Mouse (Mus musculus) CH12.LX (cell line): ENCODE data around the gene Gpr183. TPM values are rescaled to one million over a fixed set of nuclear protein-coding genes. Genes with fewer than 3 reads are reported as not detected.

ENCODE experiments used
- DNase-seq: peaks from one replicate; pipeline ENCODE4 v3.0.0-alpha.2; 2013; ENCODE audit errors: extremely low read depth
- H3K27ac ChIP-seq: 2 replicates; pipeline ENCODE4 v1.5.1; 2012; ENCODE audit warnings: low read depth, mild to moderate bottlenecking, control low read depth, moderate library complexity; ENCODE audit not compliant: insufficient read depth
- H3K27me3 ChIP-seq: replicated peaks from 2 replicates; pipeline ENCODE3; 2012; ENCODE audit warnings: inconsistent platforms
- H3K36me3 ChIP-seq, 2 experiments: replicated peaks in 1 of 2; 2 replicates each; pipeline versions ENCODE3 to v1.6.1; 2012; ENCODE audit warnings: inconsistent platforms in 1 of 2, low read length in 1 of 2, mild to moderate bottlenecking in 1 of 2, mixed read lengths in 1 of 2, moderate library complexity in 1 of 2; ENCODE audit not compliant: control insufficient read depth in 1 of 2, insufficient read depth in 1 of 2
- H3K4me1 ChIP-seq, 2 experiments: 2 replicates each; pipeline ENCODE4 v1.6.1; 2012; ENCODE audit warnings: inconsistent platforms in 1 of 2, moderate library complexity in 1 of 2; ENCODE audit not compliant: insufficient read depth in 2 of 2, control insufficient read depth in 1 of 2
- H3K4me2 ChIP-seq: 2 replicates; pipeline ENCODE4 v1.6.1; 2012; ENCODE audit warnings: low read depth, mild to moderate bottlenecking, control low read depth; ENCODE audit not compliant: poor library complexity, insufficient read depth, severe bottlenecking
- H3K4me3 ChIP-seq, 3 experiments: fragments of 150-350 bp in 1 of 3; sonication (generic) in 1 of 3; replicated peaks in 1 of 3; 2 replicates each; pipeline versions ENCODE3 to v1.5.1; 2011 to 2012; ENCODE audit warnings: low read depth in 2 of 3, low read length in 2 of 3, mild to moderate bottlenecking in 2 of 3, moderate library complexity in 2 of 3, control low read depth in 1 of 3, improper control_type of control experiment in 1 of 3, inconsistent platforms in 1 of 3, mixed read lengths in 1 of 3; ENCODE audit not compliant: poor library complexity in 1 of 3
- H3K79me2 ChIP-seq: replicated peaks from 2 replicates; pipeline ENCODE4 v1.6.1; 2012; ENCODE audit warnings: mild to moderate bottlenecking, moderate library complexity; ENCODE audit not compliant: control insufficient read depth, poor library complexity, insufficient read depth, severe bottlenecking; ENCODE audit errors: extremely low read depth
- H3K9ac ChIP-seq: 2 replicates; pipeline ENCODE4 v1.6.1; 2012; ENCODE audit warnings: low read depth, mild to moderate bottlenecking, control low read depth, moderate library complexity; ENCODE audit not compliant: insufficient read depth
- H3K9me3 ChIP-seq: replicated peaks from 2 replicates; pipeline ENCODE3; 2012; ENCODE audit warnings: low read length, inconsistent platforms, mixed read lengths
- CHD1 ChIP-seq: IDR thresholded peaks from 2 replicates; pipeline ENCODE4 v1.6.1; 2012; ENCODE audit warnings: low read depth, low read length, improper control_type of control experiment, inconsistent platforms
- ELF1 ChIP-seq: IDR thresholded peaks from 2 replicates; pipeline ENCODE4 v1.6.1; 2014; ENCODE audit warnings: low read depth, mild to moderate bottlenecking, inconsistent platforms, low read length, improper control_type of control experiment
- EP300 ChIP-seq: IDR thresholded peaks from 2 replicates; pipeline ENCODE4 v1.6.1; 2011; ENCODE audit warnings: low read length, improper control_type of control experiment
- GABPA ChIP-seq: IDR thresholded peaks from 2 replicates; pipeline ENCODE4 v1.6.1; 2012; ENCODE audit warnings: low read depth, low read length, improper control_type of control experiment, inconsistent platforms; ENCODE audit not compliant: insufficient replicate concordance
- IRF4 ChIP-seq: IDR thresholded peaks from 2 replicates; pipeline ENCODE4 v1.6.1; 2014; ENCODE audit warnings: low read depth, mild to moderate bottlenecking, inconsistent platforms, low read length, improper control_type of control experiment
- JUN ChIP-seq: IDR thresholded peaks from 2 replicates; pipeline ENCODE4 v1.6.1; 2011; ENCODE audit warnings: low read depth, mild to moderate bottlenecking, low read length, improper control_type of control experiment, moderate library complexity; ENCODE audit not compliant: insufficient read depth
- JUND ChIP-seq: conservative IDR thresholded peaks from 2 replicates; pipeline ENCODE4 v1.6.1; 2011; ENCODE audit warnings: low read depth, low read length, improper control_type of control experiment
- MAX ChIP-seq: IDR thresholded peaks from 2 replicates; pipeline ENCODE4 v1.6.1; 2011; ENCODE audit warnings: low read length, improper control_type of control experiment
- MEF2A ChIP-seq: IDR thresholded peaks from 2 replicates; pipeline ENCODE4 v1.6.1; 2014; ENCODE audit warnings: low read depth, mild to moderate bottlenecking, inconsistent platforms, low read length, improper control_type of control experiment, borderline replicate concordance
- MXI1 ChIP-seq: IDR thresholded peaks from 2 replicates; pipeline ENCODE4 v1.6.1; 2011; ENCODE audit warnings: mild to moderate bottlenecking, low read depth, low read length, improper control_type of control experiment
- MYC ChIP-seq: IDR thresholded peaks from 2 replicates; pipeline ENCODE4 v1.6.1; 2011; ENCODE audit warnings: low read depth, mild to moderate bottlenecking, improper control_type of control experiment, low read length
- NRF1 ChIP-seq: IDR thresholded peaks from 2 replicates; pipeline ENCODE4 v1.6.1; 2014; ENCODE audit warnings: low read depth, mild to moderate bottlenecking, inconsistent platforms, low read length, improper control_type of control experiment, moderate library complexity
- POLR2AphosphoS2 ChIP-seq: IDR thresholded peaks from 2 replicates; pipeline ENCODE4 v1.6.1; 2011; ENCODE audit warnings: low read depth, low read length, improper control_type of control experiment
- RCOR1 ChIP-seq: conservative IDR thresholded peaks from 2 replicates; pipeline ENCODE4 v1.6.1; 2012; ENCODE audit warnings: low read depth, mild to moderate bottlenecking, inconsistent platforms, low read length, improper control_type of control experiment
- SIN3A ChIP-seq: IDR thresholded peaks from 2 replicates; pipeline ENCODE4 v1.6.1; 2012; ENCODE audit warnings: low read length, improper control_type of control experiment, inconsistent platforms
- ZC3H11A ChIP-seq: IDR thresholded peaks from 2 replicates; pipeline ENCODE4 v1.6.1; 2012; ENCODE audit warnings: low read depth, mild to moderate bottlenecking, inconsistent platforms, low read length, improper control_type of control experiment
- ZKSCAN1 ChIP-seq: IDR thresholded peaks from 2 replicates; pipeline ENCODE4 v1.6.1; 2012; ENCODE audit warnings: low read depth, inconsistent platforms, low read length, improper control_type of control experiment, borderline replicate concordance
- ZMIZ1 ChIP-seq: IDR thresholded peaks from 2 replicates; pipeline ENCODE4 v1.6.1; 2012; ENCODE audit warnings: low read depth, mild to moderate bottlenecking, inconsistent platforms, low read length, improper control_type of control experiment
- ZNF384 ChIP-seq: IDR thresholded peaks from 2 replicates; pipeline ENCODE4 v1.6.1; 2012; ENCODE audit warnings: low read depth, low read length, improper control_type of control experiment, inconsistent platforms
- dilution Hi-C: fragments of 300-500 bp; cut with MboI; formaldehyde crosslinking; loops from 2 replicates; pipeline ENCODE4 v1.14.3; 2020; ENCODE audit warnings: low sequenced_read_pairs; ENCODE audit not compliant: extremely low pct_unique_long_range_greater_than_20kb, extremely low pct_ligation_motif_present
- in situ Hi-C: fragments of 300-500 bp; cut with MboI; formaldehyde crosslinking; loops from 3 replicates; pipeline ENCODE4 v1.14.3; 2019; ENCODE audit warnings: low sequenced_read_pairs, low pct_ligation_motif_present, low pct_unique_long_range_greater_than_20kb, mixed read lengths
- polyA plus RNA-seq: library from polyadenylated mRNA; unstranded; fragments of >175 nt; gene quantifications from 2 replicates; pipeline ENCODE4 v1.2.1, GENCODE M21; 2012; ENCODE audit warnings: low read depth; ENCODE audit not compliant: insufficient read length
- total RNA-seq, 2 experiments: library from RNA; depleted of rRNA; stranded (reverse); fragments of 300-350 nt in 1 of 2; fragments of >200 nt in 1 of 2; gene quantifications; 2 replicates each; pipeline ENCODE4 v1.2.3; 2012 to 2014

The Gpr183 gene
- total and polyA plus RNA-seq, 3 experiments = 3.6 to 16.3 (median 8.3) TPM

DNA sequence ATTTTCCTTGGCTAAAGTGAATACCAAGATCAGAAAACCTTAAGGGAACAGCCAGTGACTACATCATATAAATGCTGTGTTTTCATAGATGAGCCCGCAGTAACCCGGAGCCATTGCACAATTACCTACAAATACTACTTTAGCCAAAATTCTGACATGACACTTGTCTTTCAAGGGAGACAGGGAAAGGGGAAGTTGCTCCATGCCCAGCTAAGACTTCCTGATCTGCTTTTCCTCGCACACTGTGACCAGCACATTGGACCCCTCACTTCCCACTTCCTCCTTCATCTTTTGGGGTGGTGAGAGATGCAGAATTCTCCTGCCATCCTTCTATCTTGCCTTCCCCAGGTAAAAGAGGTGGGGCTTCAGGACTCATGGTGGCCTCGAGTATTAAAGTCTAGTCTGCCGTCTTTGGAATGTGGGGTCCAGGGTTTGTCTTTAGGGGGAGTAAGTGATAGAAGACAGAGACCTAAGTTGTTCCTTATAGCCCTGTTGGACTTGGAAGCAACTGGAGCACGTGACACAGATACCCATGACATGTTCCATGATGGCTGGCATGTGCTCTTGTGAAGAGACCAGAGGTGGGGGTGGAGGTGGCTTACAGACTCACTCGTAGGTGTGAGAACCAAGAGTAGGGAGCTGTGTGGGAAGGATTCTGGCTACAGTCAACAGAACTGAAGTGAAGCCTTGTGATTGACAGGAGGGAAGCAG lies 30.0 kb upstream of the Gpr183 start:
- dilution Hi-C loops (no loop called here), in situ Hi-C loops (no loop called here)
- no peaks in the 10 kb centered on the region for H3K27me3 ChIP-seq

DNA sequence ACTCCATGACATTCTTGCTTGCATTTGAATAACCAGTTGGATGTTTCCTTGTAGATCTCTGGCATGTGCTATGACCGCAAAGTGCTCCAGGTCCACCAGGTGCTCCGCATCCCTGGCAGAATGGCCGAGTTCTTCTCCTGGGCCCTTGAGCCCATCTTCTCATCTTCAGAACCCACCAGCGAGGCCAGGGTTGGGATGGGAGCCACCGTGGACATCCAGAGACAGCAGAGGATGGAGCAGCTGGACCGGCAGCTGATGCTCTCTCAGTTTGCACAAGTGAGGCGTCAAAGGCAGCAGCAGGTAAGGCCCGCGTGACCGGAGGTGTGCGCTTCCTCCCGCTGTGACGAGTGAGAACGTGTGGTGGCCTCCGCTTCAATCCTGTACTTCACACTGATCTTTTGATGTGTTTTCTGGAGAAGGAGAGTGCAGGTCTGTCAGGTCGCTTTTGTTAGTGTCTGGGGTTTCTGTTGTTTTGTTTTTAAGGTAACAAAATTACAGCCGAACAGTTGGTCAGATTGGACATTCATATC lies 29.2 kb upstream of the Gpr183 start:
- no peak overlapping the region for H3K27ac ChIP-seq
- H3K4me3 ChIP-seq = no peak overlapping the region
- H3K4me2 ChIP-seq = no peak overlapping the region
- dilution Hi-C loops = no loop called here
- peaks cover 16 to 78% of the 10 kb centered on the region in 2 experiments for H3K36me3 ChIP-seq
- in situ Hi-C loops = no loop called here
- no peak overlapping the region for H3K9ac ChIP-seq
- H3K4me1 ChIP-seq = peaks cover 4 to 58% of the 10 kb centered on the region in 2 experiments
- no peaks in the 10 kb centered on the region for H3K27me3 ChIP-seq
- H3K9me3 ChIP-seq = no peaks in the 10 kb centered on the region
- no peak for TF ChIP-seq POLR2AphosphoS2
- no peak for TF ChIP-seq SIN3A
- TF ChIP-seq ZMIZ1 = no peak
- TF ChIP-seq CHD1 = no peak
- no peak for TF ChIP-seq RCOR1
- no peak for TF ChIP-seq EP300
- no peak for TF ChIP-seq JUN
- no peak for TF ChIP-seq MXI1
- TF ChIP-seq, all 38 proteins: peak for 0
- H3K79me2 ChIP-seq = no peaks in the 10 kb centered on the region
- DNase-seq = no peak

More for the DNA sequence above, 30.0 kb upstream of the Gpr183 start:
- Histone ChIP-seq H3K4me2 (no peak overlapping the region), H3K9me3 (no peaks in the 10 kb centered on the region), H3K79me2 (no peaks in the 10 kb centered on the region), H3K27ac (no peak overlapping the region), H3K4me1 (peaks cover 6 to 66% of the 10 kb centered on the region in 2 experiments), H3K9ac (no peak overlapping the region), H3K4me3 (no peak overlapping the region), H3K36me3 (peaks cover 16 to 77% of the 10 kb centered on the region in 2 experiments)
- no peak for DNase-seq
- TF ChIP-seq ZNF384 (no peak), IRF4 (no peak), NRF1 (no peak)

DNA sequence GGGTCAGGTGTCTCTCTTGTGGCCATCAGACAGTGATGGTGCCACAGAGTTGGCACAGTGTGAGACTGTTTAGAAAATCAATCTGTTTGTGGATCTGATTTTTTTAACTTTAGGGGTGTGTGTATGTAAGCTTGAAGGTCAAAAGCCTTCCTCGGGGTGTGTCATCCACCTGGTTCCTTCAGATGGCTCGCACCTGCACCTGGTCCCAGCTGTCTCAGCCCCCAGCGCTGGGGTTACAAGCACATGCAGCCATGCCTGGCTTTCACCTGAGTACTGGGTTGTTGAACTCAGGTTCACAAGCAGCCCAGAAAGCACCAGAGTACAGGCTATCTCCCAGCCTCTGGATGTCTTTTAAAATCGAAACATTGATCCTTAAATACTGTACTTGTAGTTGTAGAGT lies 28.6 kb upstream of the Gpr183 start:
- no peak overlapping the region for H3K4me2 ChIP-seq
- H3K9me3 ChIP-seq = no peaks in the 10 kb centered on the region
- dilution Hi-C loops = no loop called here
- no peak overlapping the region for H3K4me3 ChIP-seq
- peaks cover 3 to 53% of the 10 kb centered on the region in 2 experiments; a peak in 3 of 4 replicates for H3K4me1 ChIP-seq
- in situ Hi-C loops = no loop called here
- no peak overlapping the region for H3K9ac ChIP-seq
- no peaks in the 10 kb centered on the region for H3K27me3 ChIP-seq
- no peaks in the 10 kb centered on the region for H3K79me2 ChIP-seq
- peaks cover 16 to 81% of the 10 kb centered on the region in 2 experiments for H3K36me3 ChIP-seq
- H3K27ac ChIP-seq = no peak overlapping the region
- DNase-seq = no peak
- TF ChIP-seq ELF1 = no peak
- TF ChIP-seq ZKSCAN1 = no peak
- no peak for TF ChIP-seq MAX
- TF ChIP-seq JUND = no peak
- TF ChIP-seq MYC = no peak
- no peak for TF ChIP-seq MEF2A
- no peak for TF ChIP-seq ZC3H11A
- no peak for TF ChIP-seq GABPA
- no peak for TF ChIP-seq SIN3A
- TF ChIP-seq, all 38 proteins: peak for 0
